Mouse (Mus musculus) lung, postnatal 0 days (tissue): ENCODE results near the gene Car11. TPM values are rescaled to one million over a fixed set of nuclear protein-coding genes. Genes with fewer than 3 reads are reported as not detected.
A peak's percentile ranks its signal among the peaks of the same experiment; 100 is the strongest.

ENCODE experiments used
- ATAC-seq: fragments of 200-750 bp; cut with Nextera tagmentation; 2 replicates; pipeline ENCODE4 v1.8.0; 2017; ENCODE audit warnings: moderate library complexity
- DNase-seq: peaks from one replicate; pipeline ENCODE4 v3.0.0-alpha.2; 2016; ENCODE audit warnings: low spot score
- H3K27ac ChIP-seq: fragments of 300-500 bp; sonication (generic); 2 replicates; pipeline ENCODE4 v1.5.1; 2014; ENCODE audit warnings: antibody characterized with exemption, mild to moderate bottlenecking, low read length, mixed read lengths
- H3K27me3 ChIP-seq: fragments of 300-500 bp; sonication (generic); replicated peaks from 2 replicates; pipeline ENCODE4 v1.6.1; 2014; ENCODE audit warnings: low read length, mixed read lengths; ENCODE audit not compliant: insufficient read depth
- H3K36me3 ChIP-seq: fragments of 300-500 bp; sonication (generic); 2 replicates; pipeline ENCODE4 v1.6.1; 2014; ENCODE audit warnings: low read length, mixed read lengths; ENCODE audit not compliant: insufficient read depth
- H3K4me1 ChIP-seq: fragments of 300-500 bp; sonication (generic); 2 replicates; pipeline ENCODE4 v1.6.1; 2014; ENCODE audit warnings: antibody characterized with exemption, low read depth, low read length, mixed read lengths; ENCODE audit not compliant: insufficient read depth
- H3K4me2 ChIP-seq: fragments of 300-500 bp; sonication (generic); replicated peaks from 2 replicates; pipeline ENCODE4 v1.6.1; 2014; ENCODE audit warnings: low read depth, mild to moderate bottlenecking, low read length, moderate library complexity, mixed read lengths
- H3K4me3 ChIP-seq: fragments of 300-500 bp; sonication (generic); 2 replicates; pipeline ENCODE4 v1.5.1; 2014; ENCODE audit warnings: low read depth, low read length
- H3K9ac ChIP-seq: fragments of 300-500 bp; sonication (generic); replicated peaks from 2 replicates; pipeline ENCODE4 v1.6.1; 2014; ENCODE audit warnings: low read depth, mild to moderate bottlenecking
- H3K9me3 ChIP-seq: fragments of 300-500 bp; sonication (generic); 2 replicates; pipeline ENCODE4 v1.6.1; 2016; ENCODE audit warnings: low read length, mixed read lengths
- CTCF ChIP-seq: IDR thresholded peaks from 2 replicates; pipeline ENCODE4 v1.5.1; 2016; ENCODE audit warnings: antibody characterized with exemption, mild to moderate bottlenecking
- EP300 ChIP-seq: IDR thresholded peaks from 2 replicates; pipeline ENCODE4 v1.6.1; 2016; ENCODE audit warnings: antibody characterized with exemption, mild to moderate bottlenecking, control low read depth
- WGBS: fragments of 180-500 bp; shearing (Covaris S2); extraction: QIAGEN DNeasy Blood & Tissue Kit; methylation state at CpG from one replicate; pipeline ENCODE4 v1.1.7; 2014; 5-methylcytosine and 5-hydroxymethylcytosine counted together
- polyA plus RNA-seq: library from polyadenylated mRNA; unstranded; fragments of >200 nt; fragmentation: Nextera tagmentation; extraction: Ambion mirVana; gene quantifications from 2 replicates; pipeline ENCODE4 v1.2.1, GENCODE M21; 2015

The Car11 gene
- polyA plus RNA-seq, 1 experiment from 2014 or later = 1.5 TPM

DNA sequence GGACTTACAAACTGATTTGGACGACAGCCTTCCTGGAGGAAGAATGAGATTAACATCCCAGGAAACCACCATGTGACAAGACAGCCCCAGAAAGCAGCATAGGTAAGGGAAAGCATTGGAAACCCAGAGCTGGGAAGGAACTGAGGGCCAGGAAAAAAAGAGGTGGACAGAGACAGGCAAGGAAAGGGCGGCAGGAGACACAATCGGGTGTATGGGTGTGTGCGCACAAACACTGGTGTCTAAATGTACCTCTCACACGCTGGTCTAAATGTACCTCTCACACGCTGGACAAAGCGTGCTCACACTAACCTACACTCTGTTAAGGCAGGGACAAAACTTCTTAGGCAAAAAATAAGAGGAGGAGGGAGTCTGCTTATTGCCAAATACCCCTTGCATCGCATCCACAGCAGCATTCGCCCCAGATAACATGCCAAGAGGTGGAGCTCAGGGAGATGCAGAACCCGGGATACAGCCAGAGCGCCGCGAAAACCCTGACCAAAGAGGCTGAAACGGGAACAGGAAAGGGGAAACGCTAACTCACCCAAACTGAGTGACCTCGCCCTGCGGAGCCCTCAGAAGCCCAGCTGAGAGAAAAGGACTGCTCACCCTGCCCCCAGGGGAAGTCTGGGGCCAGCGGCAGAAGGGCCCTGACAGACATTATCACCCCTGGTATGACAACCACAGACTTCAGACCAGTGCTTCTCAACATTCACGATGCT lies 16.3 kb downstream of the Car11 start:
- 77% methylated on average over 19 of the region's 19 CpGs for WGBS

GRCm38 (mm10) chr7:45716460-45716857 lies 16.8 kb downstream of the Car11 start:
- H3K4me1 ChIP-seq = peaks cover 18% of the 10 kb centered on the region
- DNase-seq (no peak), ATAC-seq (no peak)
- WGBS = 84% methylated on average over 3 of the region's 3 CpGs
- TF ChIP-seq EP300 = no peak
- no peak for TF ChIP-seq CTCF
- no peaks in the 10 kb centered on the region for H3K27me3 ChIP-seq
- H3K36me3 ChIP-seq = peaks cover 13% of the 10 kb centered on the region
- H3K9ac ChIP-seq = no peak overlapping the region
- H3K4me2 ChIP-seq = peak overlapping the region; percentile 60
- H3K27ac ChIP-seq = 0 out of 2 replicates have a peak overlapping the region, but pooled peaks have one; percentile 15
- H3K4me3 ChIP-seq = 0 out of 2 replicates have a peak overlapping the region, but pooled peaks have one; percentile 14
- H3K9me3 ChIP-seq = no peaks in the 10 kb centered on the region

More for the DNA sequence above, 16.3 kb downstream of the Car11 start:
- Histone ChIP-seq H3K9me3 (no peaks in the 10 kb centered on the region), H3K27me3 (no peaks in the 10 kb centered on the region), H3K36me3 (peaks cover 14% of the 10 kb centered on the region), H3K4me2 (peak overlapping the region; percentile 60), H3K27ac (peak overlapping the region; percentile 69), H3K9ac (peak overlapping the region; percentile 26; the same call in 1 of the 2 replicates), H3K4me1 (peaks cover 18% of the 10 kb centered on the region), H3K4me3 (peak overlapping the region; percentile 9; the same call in 1 of the 2 replicates)
- peak; percentile 44 for DNase-seq
- TF ChIP-seq EP300 (no peak), CTCF (no peak)
- ATAC-seq = no peak

- ATAC-seq (0 out of 2 replicates have a peak, but pooled peaks have one; percentile 1), DNase-seq (no peak)
- 5% methylated on average over 31 of the region's 31 CpGs for WGBS
- Histone ChIP-seq H3K9me3 (no peaks in the 10 kb centered on the region), H3K27ac (peak overlapping the region; percentile 90), H3K4me2 (peak overlapping the region; percentile 60), H3K36me3 (peaks cover 13% of the 10 kb centered on the region), H3K9ac (peak overlapping the region; percentile 84), H3K4me3 (peak overlapping the region; percentile 79), H3K4me1 (peaks cover 18% of the 10 kb centered on the region), H3K27me3 (no peaks in the 10 kb centered on the region)
- TF ChIP-seq EP300 (no peak), CTCF (no peak)
These were observed 17.6 kb downstream of the Car11 start for GRCm38 (mm10) chr7:45716952-45717917.

DNA sequence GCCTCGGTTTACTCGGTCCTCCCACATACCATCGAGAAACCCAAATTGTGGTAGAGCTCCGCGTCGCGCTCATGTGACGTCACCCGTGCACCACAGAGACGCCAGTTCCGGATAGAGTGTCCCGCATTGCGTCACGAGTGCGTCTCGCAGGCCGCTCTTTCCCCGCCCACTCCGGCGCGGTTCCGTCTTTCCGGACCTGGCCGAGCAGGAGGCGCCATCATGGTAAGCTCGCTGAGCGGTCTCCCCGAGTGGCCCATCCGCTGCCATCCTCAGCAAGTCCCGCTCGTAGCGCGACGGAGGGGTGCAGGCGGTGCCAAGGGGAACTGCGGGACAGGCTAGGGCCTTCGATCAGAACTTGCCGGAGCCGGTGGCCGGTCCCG lies 18.3 kb downstream of the Car11 start, which contains the start of gene Sphk2:
Gene Sphk2, minus strand, starts transcription at position 85 of the 380 bp plus-strand sequence.
- TF ChIP-seq EP300 (peak; percentile 72), CTCF (peak; percentile 33)
- DNase-seq (peak; percentile 99), ATAC-seq (peak; percentile 74)
- WGBS = under 1% methylated on average over 39 of the region's 41 CpGs
- Histone ChIP-seq H3K9ac (peak within 1 kb of the TSS; percentile 84), H3K9me3 (no peaks in the 10 kb centered on the region), H3K4me1 (peaks cover 18% of the 10 kb centered on the region), H3K4me3 (peak within 1 kb of the TSS; percentile 79), H3K36me3 (peaks cover 10% of the 10 kb centered on the region), H3K27ac (peak within 1 kb of the TSS; percentile 90), H3K27me3 (no peaks in the 10 kb centered on the region), H3K4me2 (peak within 1 kb of the TSS; percentile 60)

- Histone ChIP-seq H3K4me3 (peak overlapping the region; percentile 79), H3K27ac (peak overlapping the region; percentile 90), H3K27me3 (no peaks in the 10 kb centered on the region), H3K36me3 (peaks cover 8% of the 10 kb centered on the region), H3K4me2 (peak overlapping the region; percentile 55), H3K9me3 (no peaks in the 10 kb centered on the region), H3K9ac (peak overlapping the region; percentile 72), H3K4me1 (peaks cover 18% of the 10 kb centered on the region)
- DNase-seq (peak; percentile 81), ATAC-seq (peak; percentile 10; the same call in 1 of the 2 replicates)
- under 1% methylated on average over 20 of the region's 20 CpGs for WGBS
- TF ChIP-seq CTCF (no peak; the same call in 1 of the 2 replicates), EP300 (no peak)
These were observed 18.7 kb downstream of the Car11 start for GRCm38 (mm10) chr7:45718331-45718730.
